Mouse (Mus musculus) myocyte (in vitro differentiated cells): ENCODE data around the gene Nphp3. TPM values are rescaled to one million over a fixed set of nuclear protein-coding genes. Genes with fewer than 3 reads are reported as not detected.

ENCODE experiments used
- H3K27me3 ChIP-seq: one replicate; pipeline ENCODE4 v1.6.1; 2011; ENCODE audit not compliant: control insufficient read depth, insufficient read depth, insufficient read length
- H3K36me3 ChIP-seq: one replicate; pipeline ENCODE4 v1.6.1; 2011; ENCODE audit not compliant: control insufficient read depth, insufficient read depth
- H3K4me2 ChIP-seq: one replicate; pipeline ENCODE4 v1.6.1; 2011; ENCODE audit warnings: low read depth, control low read depth
- H3K4me3 ChIP-seq: one replicate; pipeline ENCODE4 v1.5.1; 2011; ENCODE audit warnings: mild to moderate bottlenecking, control low read depth, moderate library complexity
- H3K79me2 ChIP-seq: one replicate; pipeline ENCODE4 v1.6.1; 2011; ENCODE audit not compliant: control insufficient read depth, insufficient read depth
- H3ac ChIP-seq: one replicate; pipeline ENCODE4 v1.6.1; 2011; ENCODE audit not compliant: control insufficient read depth, insufficient read length
- CEBPB ChIP-seq: IDR thresholded peaks from 2 replicates; pipeline ENCODE4 v1.6.1; 2011; ENCODE audit warnings: mild to moderate bottlenecking, moderate library complexity; ENCODE audit not compliant: poor library complexity, insufficient read depth, severe bottlenecking
- E2F4 ChIP-seq: IDR thresholded peaks from one replicate; pipeline ENCODE4 v1.6.1; 2011; ENCODE audit warnings: mild to moderate bottlenecking, control low read depth, moderate library complexity; ENCODE audit not compliant: insufficient read depth
- MAX ChIP-seq: IDR thresholded peaks from one replicate; pipeline ENCODE4 v1.6.1; 2011; ENCODE audit warnings: low read depth, mild to moderate bottlenecking, control low read depth
- MYOD1 ChIP-seq, 3 experiments: IDR thresholded peaks; one replicate each; pipeline ENCODE4 v1.6.1; 2011; ENCODE audit warnings: control low read depth in 2 of 3, low read depth in 2 of 3, mild to moderate bottlenecking in 2 of 3, moderate library complexity in 1 of 3; ENCODE audit not compliant: insufficient read length in 2 of 3, control insufficient read depth in 1 of 3
- MYOG ChIP-seq, 3 experiments: IDR thresholded peaks; one replicate each; pipeline ENCODE4 v1.6.1; 2011; ENCODE audit warnings: control low read depth in 2 of 3, low read depth in 2 of 3, mild to moderate bottlenecking in 2 of 3; ENCODE audit not compliant: insufficient read length in 2 of 3, control insufficient read depth in 1 of 3, insufficient read depth in 1 of 3
- POLR2A ChIP-seq: IDR thresholded peaks from one replicate; pipeline ENCODE4 v1.6.1; 2011; ENCODE audit warnings: low read depth, mild to moderate bottlenecking, control low read depth, moderate library complexity; ENCODE audit not compliant: insufficient read length
- POLR2AphosphoS2 ChIP-seq: IDR thresholded peaks from one replicate; pipeline ENCODE4 v1.6.1; 2011; ENCODE audit warnings: low read depth, control low read depth; ENCODE audit not compliant: insufficient read length
- REST ChIP-seq: IDR thresholded peaks from one replicate; pipeline ENCODE4 v1.6.1; 2011; ENCODE audit warnings: mild to moderate bottlenecking, control low read depth, moderate library complexity; ENCODE audit not compliant: insufficient read depth, insufficient read length
- SRF ChIP-seq: IDR thresholded peaks from one replicate; pipeline ENCODE4 v1.6.1; 2011; ENCODE audit warnings: low read depth; ENCODE audit not compliant: control insufficient read depth, insufficient read length
- TCF12 ChIP-seq: IDR thresholded peaks from one replicate; pipeline ENCODE4 v1.6.1; 2011; ENCODE audit warnings: mild to moderate bottlenecking, control low read depth; ENCODE audit not compliant: poor library complexity, insufficient read depth, severe bottlenecking
- TCF3 ChIP-seq: IDR thresholded peaks from one replicate; pipeline ENCODE4 v1.6.1; 2011; ENCODE audit warnings: low read depth, control low read depth; ENCODE audit not compliant: insufficient read length
- USF1 ChIP-seq: IDR thresholded peaks from one replicate; pipeline ENCODE4 v1.6.1; 2011; ENCODE audit warnings: low read depth, mild to moderate bottlenecking, control low read depth, moderate library complexity
- polyA plus RNA-seq: library from polyadenylated mRNA; unstranded; fragments of >200 nt; fragmentation: generic; extraction: Trizol; gene quantifications from one replicate; pipeline ENCODE4 v1.2.1, GENCODE M21; 2012; ENCODE audit warnings: missing spikeins

Nphp3 gene
- polyA plus RNA-seq, 1 experiment, result 1.1 TPM

DNA sequence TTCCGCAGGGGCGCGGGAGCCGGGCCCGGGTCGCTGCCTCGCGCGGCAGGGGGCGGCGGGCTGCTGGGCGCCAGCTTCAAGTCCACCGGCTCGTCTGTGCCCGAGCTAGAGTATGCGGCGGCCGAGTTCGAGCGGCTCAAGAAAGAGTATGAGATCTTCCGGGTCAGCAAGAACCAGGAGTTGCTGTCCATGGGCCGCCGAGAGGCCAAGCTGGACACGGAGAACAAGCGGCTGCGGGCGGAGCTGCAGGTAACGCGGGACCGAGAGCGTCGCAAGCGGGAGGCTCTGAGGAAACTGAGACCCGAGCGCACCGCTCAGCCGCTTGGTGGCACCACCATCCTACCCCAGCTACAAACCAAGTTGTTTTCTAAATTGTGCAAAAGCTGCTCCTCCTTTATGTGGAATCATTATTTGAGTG is 578 bp downstream of the Nphp3 start:
- Histone ChIP-seq H3K4me2 (peak overlapping the region; percentile 70), H3K36me3 (no peaks in the 10 kb centered on the region), H3K79me2 (no peaks in the 10 kb centered on the region), H3K27me3 (no peaks in the 10 kb centered on the region), H3K4me3 (peak overlapping the region; percentile 43), H3ac (peak overlapping the region; percentile 89)
- no peak for TF ChIP-seq CEBPB

GRCm38 (mm10) chr9:104014526-104014925 is 12.2 kb downstream of the Nphp3 start:
- no peak overlapping the region for H3K4me2 ChIP-seq
- H3K36me3 ChIP-seq, result peaks cover 9% of the 10 kb centered on the region
- H3K4me3 ChIP-seq, result no peak overlapping the region
- H3K79me2 ChIP-seq, result no peaks in the 10 kb centered on the region
- TF ChIP-seq POLR2A, result no peak
- TF ChIP-seq MYOG (IDR thresholded peaks at IDR 0.05; ENCODE audit: control insufficient read depth in 1 of 3, insufficient read depth in 1 of 3, insufficient read length in 2 of 3, low read depth in 2 of 3), result no peak
- no peak for TF ChIP-seq USF1
- no peak for TF ChIP-seq E2F4
- no peak for TF ChIP-seq POLR2AphosphoS2
- no peak for TF ChIP-seq TCF12
- no peak for TF ChIP-seq TCF3
- TF ChIP-seq CEBPB, result no peak
- TF ChIP-seq MYOD1 (IDR thresholded peaks at IDR 0.05; ENCODE audit: control insufficient read depth in 1 of 3, insufficient read length in 2 of 3, low read depth in 2 of 3), result no peak
- no peak for TF ChIP-seq MAX
- no peak for TF ChIP-seq SRF
- TF ChIP-seq REST, result no peak
- H3K27me3 ChIP-seq, result no peaks in the 10 kb centered on the region
- no peak overlapping the region for H3ac ChIP-seq

GRCm38 (mm10) chr9:104021026-104021425 is 18.7 kb downstream of the Nphp3 start:
- H3K4me3 ChIP-seq, result no peak overlapping the region
- no peaks in the 10 kb centered on the region for H3K27me3 ChIP-seq
- no peaks in the 10 kb centered on the region for H3K79me2 ChIP-seq
- H3ac ChIP-seq, result no peak overlapping the region
- H3K4me2 ChIP-seq, result no peak overlapping the region
- H3K36me3 ChIP-seq, result no peaks in the 10 kb centered on the region
- TF ChIP-seq E2F4 (no peak), REST (no peak)

DNA sequence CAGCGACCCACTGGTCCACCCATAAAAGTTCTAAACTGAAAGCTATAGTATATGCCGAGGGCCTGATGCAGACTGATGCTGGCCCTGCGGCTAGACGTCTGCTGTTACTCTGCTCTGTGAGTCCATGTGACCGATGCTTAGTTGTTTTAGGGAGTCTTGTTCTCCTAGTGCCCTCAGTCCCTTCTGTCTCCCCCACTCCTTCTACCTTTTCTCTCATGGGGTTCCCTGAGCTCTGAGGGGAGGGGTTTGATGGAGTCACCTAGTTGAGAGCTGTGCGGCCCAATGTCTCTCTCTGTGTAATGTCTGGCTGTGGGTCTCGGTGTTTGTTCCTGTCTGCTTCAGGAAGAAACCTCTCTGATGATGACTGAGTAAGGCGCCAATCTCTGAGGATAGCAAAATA is 24.8 kb downstream of the Nphp3 start:
- Histone ChIP-seq H3K79me2 (no peaks in the 10 kb centered on the region), H3ac (no peak overlapping the region), H3K27me3 (no peaks in the 10 kb centered on the region), H3K4me2 (no peak overlapping the region), H3K4me3 (no peak overlapping the region), H3K36me3 (no peaks in the 10 kb centered on the region)
- no peak for TF ChIP-seq POLR2AphosphoS2
- no peak for TF ChIP-seq TCF3
- no peak for TF ChIP-seq CEBPB
- no peak for TF ChIP-seq REST
- TF ChIP-seq TCF12, result no peak
- no peak for TF ChIP-seq USF1
- no peak for TF ChIP-seq MAX
- no peak for TF ChIP-seq E2F4
- no peak for TF ChIP-seq POLR2A
- TF ChIP-seq MYOG (IDR thresholded peaks at IDR 0.05; ENCODE audit: control insufficient read depth in 1 of 3, insufficient read depth in 1 of 3, insufficient read length in 2 of 3, low read depth in 2 of 3), result no peak
- TF ChIP-seq MYOD1 (IDR thresholded peaks at IDR 0.05; ENCODE audit: control insufficient read depth in 1 of 3, insufficient read length in 2 of 3, low read depth in 2 of 3), result no peak
- no peak for TF ChIP-seq SRF

- no peaks in the 10 kb centered on the region for H3K27me3 ChIP-seq
- H3K79me2 ChIP-seq, result no peaks in the 10 kb centered on the region
- no peak for TF ChIP-seq USF1
- no peak for TF ChIP-seq MAX
- TF ChIP-seq POLR2A, result no peak
- no peak for TF ChIP-seq CEBPB
- no peak for TF ChIP-seq TCF12
- TF ChIP-seq E2F4, result no peak
- no peak for TF ChIP-seq TCF3
- TF ChIP-seq REST, result no peak
- TF ChIP-seq MYOD1 (IDR thresholded peaks at IDR 0.05; ENCODE audit: control insufficient read depth in 1 of 3, insufficient read length in 2 of 3, low read depth in 2 of 3), result no peak
- no peak for TF ChIP-seq SRF
- no peak for TF ChIP-seq POLR2AphosphoS2
- TF ChIP-seq MYOG (IDR thresholded peaks at IDR 0.05; ENCODE audit: control insufficient read depth in 1 of 3, insufficient read depth in 1 of 3, insufficient read length in 2 of 3, low read depth in 2 of 3), result no peak
- no peak overlapping the region for H3K4me2 ChIP-seq
- no peak overlapping the region for H3K4me3 ChIP-seq
- no peaks in the 10 kb centered on the region for H3K36me3 ChIP-seq
- H3ac ChIP-seq, result no peak overlapping the region
Measured at GRCm38 (mm10) chr9:104029861-104030260, 27.5 kb downstream of the Nphp3 start.

DNA sequence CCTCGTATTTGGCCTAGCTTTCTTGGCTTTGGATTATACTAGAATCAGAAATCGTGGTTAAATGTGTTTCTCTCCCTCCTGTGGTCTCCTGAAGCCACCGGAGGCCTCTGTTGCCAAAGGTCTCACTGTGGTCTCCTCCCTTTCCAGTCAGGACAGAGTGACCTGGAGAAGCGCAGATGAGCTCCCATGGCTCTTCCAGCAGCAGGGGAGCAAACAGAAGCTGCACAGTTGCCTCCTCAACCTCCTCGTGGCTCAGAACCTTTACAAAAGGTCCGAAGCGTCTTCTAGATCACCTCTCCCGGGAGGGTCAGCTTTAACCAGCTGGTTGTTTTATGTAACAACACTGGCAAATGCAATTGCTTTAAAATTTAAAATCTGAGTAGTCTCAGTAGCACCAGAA is 31.9 kb downstream of the Nphp3 start:
- Histone ChIP-seq H3K27me3 (no peaks in the 10 kb centered on the region), H3K36me3 (no peaks in the 10 kb centered on the region)

More for the DNA sequence above, 31.9 kb downstream of the Nphp3 start:
- H3K79me2 ChIP-seq, result no peaks in the 10 kb centered on the region
- no peak overlapping the region for H3K4me2 ChIP-seq
- TF ChIP-seq TCF3, result no peak
- TF ChIP-seq POLR2AphosphoS2, result no peak
- no peak overlapping the region for H3K4me3 ChIP-seq
- H3ac ChIP-seq, result no peak overlapping the region
